Mouse (Mus musculus) thymus, adult 2 months (tissue): Measurements from ENCODE around the gene Mfap1b.

Experiments
- CTCF ChIP-seq: fragments of 200-500 bp; IDR thresholded peaks from 2 replicates; pipeline ENCODE4 v1.5.1; 2012; ENCODE audit warnings: mild to moderate bottlenecking, control low read depth, low read length, moderate library complexity, borderline replicate concordance; ENCODE audit not compliant: control insufficient read depth, poor library complexity, insufficient read depth; ENCODE audit errors: extremely low read depth
- POLR2A ChIP-seq: fragments of 200-500 bp; IDR thresholded peaks from 2 replicates; pipeline ENCODE4 v1.6.1; 2012; ENCODE audit warnings: mild to moderate bottlenecking, low read length, control low read depth, moderate library complexity; ENCODE audit not compliant: control insufficient read depth, poor library complexity, insufficient read depth; ENCODE audit errors: extremely low read depth

- no peak for TF ChIP-seq CTCF
- no peak for TF ChIP-seq POLR2A
These were observed 30.9 kb downstream of the Mfap1b start for GRCm38 (mm10) chr2:121443068-121443349.
